Mouse (Mus musculus): Measurements from ENCODE around the gene Lap3. TPM values are rescaled to one million over a fixed set of nuclear protein-coding genes. Genes with fewer than 3 reads are reported as not detected.

The Lap3 gene
- polyA plus RNA-seq, 1 experiment from 2014 or later = 62.5 TPM

GRCm38 (mm10) chr5:45496042-45496441 is 2.9 kb downstream of the Lap3 start:
- Histone ChIP-seq H3K36me3 (peaks cover 20% of the 10 kb centered on the region; the same call in 1 of the 2 replicates), H3K4me1 (replicated peaks) (peaks cover 14% of the 10 kb centered on the region), H3K4me3 (no peak overlapping the region), H3K27me3 (peaks cover 9% of the 10 kb centered on the region; the same call in 1 of the 2 replicates), H3K9ac (no peak overlapping the region), H3K9me3 (replicated peaks) (no peaks in the 10 kb centered on the region), H3K4me2 (no peak overlapping the region), H3K27ac (no peak overlapping the region)
- no peak for ATAC-seq (replicated peaks; ENCODE audit: insufficient number of reproducible peaks, insufficient read depth, low FRiP score, low read depth)

DNA sequence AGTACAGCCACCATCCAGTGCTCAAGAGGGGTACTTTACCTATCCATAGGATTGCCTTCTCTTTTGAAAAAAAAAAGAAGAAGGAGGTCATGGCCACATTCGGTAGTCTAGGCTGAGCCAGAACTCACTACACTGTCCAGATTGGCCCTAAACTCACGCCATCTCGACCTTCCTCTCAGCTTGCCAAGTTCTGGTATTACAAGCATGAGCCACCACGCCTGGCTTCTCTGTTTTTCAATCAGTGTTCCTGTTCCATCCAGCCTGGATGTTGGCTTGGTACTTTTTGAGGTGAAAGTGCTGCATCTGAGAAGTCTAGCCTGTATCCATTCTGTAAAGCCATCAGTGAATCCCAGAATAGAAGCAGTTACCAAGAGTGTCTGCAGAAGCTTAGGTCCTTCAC is 3.3 kb downstream of the Lap3 start:
- Histone ChIP-seq H3K27me3 (peaks cover 5% of the 10 kb centered on the region; the same call in 1 of the 2 replicates), H3K9me3 (replicated peaks) (no peaks in the 10 kb centered on the region), H3K4me3 (no peak overlapping the region), H3K4me2 (no peak overlapping the region), H3K4me1 (replicated peaks) (peaks cover 14% of the 10 kb centered on the region), H3K36me3 (peaks cover 22% of the 10 kb centered on the region; the same call in 1 of the 2 replicates), H3K27ac (no peak overlapping the region), H3K9ac (no peak overlapping the region)
- WGBS = 83% methylated on average over 4 of the region's 4 CpGs
- ATAC-seq (replicated peaks; ENCODE audit: insufficient number of reproducible peaks, insufficient read depth, low FRiP score, low read depth) = no peak

- Histone ChIP-seq H3K9me3 (replicated peaks) (no peaks in the 10 kb centered on the region), H3K36me3 (peaks cover 25% of the 10 kb centered on the region; the same call in 1 of the 2 replicates), H3K4me2 (no peak overlapping the region), H3K9ac (no peak overlapping the region), H3K27ac (no peak overlapping the region), H3K4me1 (replicated peaks) (peaks cover 14% of the 10 kb centered on the region), H3K4me3 (no peak overlapping the region), H3K27me3 (no peaks in the 10 kb centered on the region)
- no peak for ATAC-seq (replicated peaks; ENCODE audit: insufficient number of reproducible peaks, insufficient read depth, low FRiP score, low read depth)
- 78% methylated on average over 12 of the region's 12 CpGs for WGBS
Measured at GRCm38 (mm10) chr5:45496930-45497550, 3.9 kb downstream of the Lap3 start.

DNA sequence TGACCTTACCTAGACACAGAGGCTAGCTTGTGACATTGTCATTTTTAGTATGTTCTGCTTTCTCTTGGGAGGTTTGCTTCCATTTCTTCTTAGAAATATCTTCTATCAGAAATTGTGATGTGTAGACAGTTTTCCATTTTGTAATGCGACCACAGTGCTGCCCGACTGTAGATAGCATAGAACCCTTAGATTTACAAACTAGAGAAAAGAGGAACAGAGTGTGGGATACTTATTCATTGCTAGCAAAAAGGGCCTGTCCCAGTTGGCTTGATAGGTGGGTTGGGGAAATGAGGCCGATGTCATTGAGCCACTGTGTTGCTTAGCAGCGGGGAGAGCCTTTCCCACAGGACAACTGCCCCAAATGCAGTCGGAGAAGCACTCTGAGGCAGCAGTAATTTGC is 4.4 kb downstream of the Lap3 start:
- ATAC-seq (replicated peaks; ENCODE audit: insufficient number of reproducible peaks, insufficient read depth, low FRiP score, low read depth) = no peak
- Histone ChIP-seq H3K9ac (no peak overlapping the region), H3K27me3 (no peaks in the 10 kb centered on the region), H3K4me2 (no peak overlapping the region), H3K36me3 (peaks cover 31% of the 10 kb centered on the region), H3K9me3 (replicated peaks) (no peaks in the 10 kb centered on the region), H3K4me1 (replicated peaks) (peaks cover 13% of the 10 kb centered on the region), H3K27ac (no peak overlapping the region), H3K4me3 (no peak overlapping the region)
- WGBS = 83% methylated on average over 5 of the region's 5 CpGs

DNA sequence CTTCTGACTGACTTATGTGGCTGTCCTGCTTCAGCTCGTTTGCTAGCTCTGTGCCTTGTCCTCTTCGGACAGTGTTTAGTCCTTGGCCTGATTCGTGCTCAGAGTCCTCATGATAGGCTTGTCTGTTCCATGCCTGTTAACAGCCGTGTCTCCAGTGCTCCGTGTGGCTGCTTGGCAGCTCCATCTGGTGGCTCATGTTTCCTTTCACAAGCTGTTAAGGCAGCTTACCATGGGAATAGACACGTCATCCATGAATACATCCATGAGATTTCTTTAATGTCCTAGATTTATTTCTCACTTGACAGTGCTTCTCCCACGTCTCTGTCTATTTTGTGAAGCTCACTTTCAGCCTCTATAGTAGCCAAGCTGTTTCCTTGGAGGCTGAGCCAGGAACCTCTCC is 16.9 kb downstream of the Lap3 start:
- H3K36me3 ChIP-seq = peaks cover 61% of the 10 kb centered on the region
- H3K9me3 ChIP-seq (replicated peaks) = no peaks in the 10 kb centered on the region
- no peaks in the 10 kb centered on the region for H3K27me3 ChIP-seq
- WGBS = 79% methylated on average over 7 of the region's 7 CpGs
- H3K4me1 ChIP-seq (replicated peaks) = no peaks in the 10 kb centered on the region
- no peak overlapping the region for H3K4me3 ChIP-seq
- H3K4me2 ChIP-seq = no peak overlapping the region
- H3K9ac ChIP-seq = no peak overlapping the region
- no peak overlapping the region for H3K27ac ChIP-seq
- no peak for ATAC-seq (replicated peaks; ENCODE audit: insufficient number of reproducible peaks, insufficient read depth, low FRiP score, low read depth)

- Histone ChIP-seq H3K9me3 (replicated peaks) (no peaks in the 10 kb centered on the region), H3K9ac (no peak overlapping the region), H3K27ac (no peak overlapping the region), H3K27me3 (no peaks in the 10 kb centered on the region), H3K4me2 (no peak overlapping the region), H3K4me3 (no peak overlapping the region), H3K4me1 (replicated peaks) (no peaks in the 10 kb centered on the region), H3K36me3 (peaks cover 39% of the 10 kb centered on the region)
- 84% methylated on average over 6 of the region's 6 CpGs for WGBS
- ATAC-seq (replicated peaks; ENCODE audit: insufficient number of reproducible peaks, insufficient read depth, low FRiP score, low read depth) = no peak
Measured at GRCm38 (mm10) chr5:45512908-45513307, 19.7 kb downstream of the Lap3 start.

DNA sequence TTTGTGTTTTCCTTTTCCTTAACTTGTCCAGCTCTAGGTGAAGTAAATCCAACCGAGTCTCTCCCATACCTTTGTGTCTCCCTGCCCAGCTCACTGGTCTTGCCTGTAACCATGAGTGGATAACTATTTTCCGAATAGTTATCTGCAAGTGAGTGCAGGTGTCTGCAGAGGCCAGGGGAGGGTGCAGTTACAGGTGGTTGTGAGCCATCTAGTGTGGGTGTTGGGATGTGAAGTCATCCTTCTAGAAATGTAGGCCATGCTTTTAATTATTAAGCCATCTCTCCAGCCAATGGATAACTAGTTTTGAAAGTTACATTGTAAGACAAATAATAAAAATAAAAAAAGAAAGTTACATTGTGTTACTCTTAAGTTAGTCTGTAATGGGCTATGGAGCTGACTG is 20.3 kb downstream of the Lap3 start:
- no peaks in the 10 kb centered on the region for H3K9me3 ChIP-seq (replicated peaks)
- H3K27ac ChIP-seq = no peak overlapping the region
- H3K4me3 ChIP-seq = no peak overlapping the region
- no peak overlapping the region for H3K9ac ChIP-seq
- H3K4me1 ChIP-seq (replicated peaks) = no peaks in the 10 kb centered on the region
- H3K27me3 ChIP-seq = no peaks in the 10 kb centered on the region
- no peak overlapping the region for H3K4me2 ChIP-seq
- 86% methylated on average over 2 of the region's 2 CpGs for WGBS
- H3K36me3 ChIP-seq = peaks cover 39% of the 10 kb centered on the region
- no peak for ATAC-seq (replicated peaks; ENCODE audit: insufficient number of reproducible peaks, insufficient read depth, low FRiP score, low read depth)

DNA sequence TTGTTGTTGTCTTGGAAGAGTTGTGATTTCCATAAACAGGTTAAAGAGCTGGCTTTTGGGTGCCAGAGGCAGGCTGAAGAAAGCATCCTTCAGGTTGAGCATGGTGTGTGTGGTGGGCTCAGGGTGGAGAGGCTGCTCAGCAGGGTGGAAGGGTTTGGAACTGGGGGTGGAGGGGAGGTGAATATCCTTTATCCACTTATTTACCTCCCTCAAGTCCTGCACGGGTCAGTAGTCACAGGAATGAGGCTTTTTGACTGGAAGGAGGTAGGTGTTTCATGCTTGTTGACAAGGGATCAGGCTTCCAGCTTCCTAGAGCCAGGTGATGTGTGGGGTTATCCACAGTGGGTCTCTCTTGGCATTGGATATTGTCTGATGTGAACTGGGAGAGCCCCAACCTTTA is 21.4 kb downstream of the Lap3 start:
- no peak overlapping the region for H3K4me3 ChIP-seq
- H3K27ac ChIP-seq = no peak overlapping the region
- no peaks in the 10 kb centered on the region for H3K9me3 ChIP-seq (replicated peaks)
- H3K27me3 ChIP-seq = no peaks in the 10 kb centered on the region
- ATAC-seq (replicated peaks; ENCODE audit: insufficient number of reproducible peaks, insufficient read depth, low FRiP score, low read depth) = no peak
- H3K4me2 ChIP-seq = no peak overlapping the region
- peaks cover 31% of the 10 kb centered on the region for H3K36me3 ChIP-seq
- WGBS = 81% methylated on average over 1 of the region's 1 CpGs
- H3K9ac ChIP-seq = no peak overlapping the region
- H3K4me1 ChIP-seq (replicated peaks) = peaks cover 1% of the 10 kb centered on the region; the same call in 1 of the 2 replicates

- Histone ChIP-seq H3K9me3 (replicated peaks) (no peaks in the 10 kb centered on the region), H3K27ac (no peak overlapping the region), H3K4me2 (no peak overlapping the region), H3K36me3 (peaks cover 24% of the 10 kb centered on the region), H3K27me3 (no peaks in the 10 kb centered on the region), H3K9ac (no peak overlapping the region), H3K4me1 (replicated peaks) (peaks cover 4% of the 10 kb centered on the region), H3K4me3 (no peak overlapping the region)
- ATAC-seq (replicated peaks; ENCODE audit: insufficient number of reproducible peaks, insufficient read depth, low FRiP score, low read depth) = no peak
- WGBS = 87% methylated on average over 10 of the region's 10 CpGs
Measured at GRCm38 (mm10) chr5:45515151-45515743, 22.1 kb downstream of the Lap3 start.

DNA sequence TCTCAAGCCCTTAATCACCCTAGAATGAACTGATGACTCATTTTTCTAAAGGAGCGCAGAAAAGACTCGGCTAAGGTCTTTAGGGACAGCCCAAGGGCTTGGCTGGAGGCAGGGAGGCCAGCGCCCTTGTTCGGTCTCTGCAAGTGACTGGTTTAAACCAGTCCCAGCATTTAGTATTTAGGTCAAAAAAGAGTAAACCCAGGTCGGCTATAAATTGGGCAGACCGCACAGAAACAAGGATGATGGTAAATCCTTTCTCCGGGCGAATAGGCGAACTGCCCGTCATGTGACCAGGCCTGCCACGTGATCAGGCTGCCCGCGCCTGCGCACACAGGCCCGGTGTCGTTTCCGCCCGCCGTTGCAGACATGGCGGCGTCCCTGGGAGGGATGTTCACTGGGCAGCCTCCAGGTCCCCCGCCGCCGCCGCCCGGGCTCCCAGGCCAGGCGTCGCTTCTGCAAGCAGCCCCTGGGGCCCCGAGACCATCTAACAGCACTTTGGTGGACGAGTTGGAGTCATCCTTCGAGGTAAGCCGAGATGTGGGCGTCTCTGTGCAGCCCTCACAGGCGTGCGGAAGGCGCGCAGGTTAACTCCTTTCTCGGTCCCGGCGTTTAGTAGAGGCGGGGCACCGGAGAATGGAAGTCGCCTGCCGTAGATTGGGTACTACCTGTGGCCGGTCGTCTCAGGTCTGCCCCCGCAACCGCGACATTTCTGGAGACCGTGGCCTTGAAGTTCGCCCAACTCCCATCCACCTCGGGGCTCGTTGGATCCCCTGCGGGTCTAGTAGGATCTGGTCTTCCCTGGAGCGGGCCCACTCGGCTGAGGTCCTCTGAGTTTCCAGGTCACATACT is 27.0 kb downstream of the Lap3 start, which contains the start of gene Med28:
Med28 (plus strand) TSS at position 270 of the 849 bp plus-strand sequence.
- no peaks in the 10 kb centered on the region for H3K27me3 ChIP-seq
- H3K4me3 ChIP-seq = peak within 1 kb of the TSS; percentile 75
- H3K4me1 ChIP-seq (replicated peaks) = peaks cover 20% of the 10 kb centered on the region
- 2% methylated on average over 56 of the region's 56 CpGs for WGBS
- H3K4me2 ChIP-seq = peak within 1 kb of the TSS; percentile 92
- H3K9ac ChIP-seq = peak within 1 kb of the TSS; percentile 95
- peak within 1 kb of the TSS; percentile 46 for H3K27ac ChIP-seq
- ATAC-seq (replicated peaks; ENCODE audit: insufficient number of reproducible peaks, insufficient read depth, low FRiP score, low read depth) = peak; percentile 93
- no peaks in the 10 kb centered on the region for H3K9me3 ChIP-seq (replicated peaks)
- H3K36me3 ChIP-seq = peaks cover 17% of the 10 kb centered on the region

DNA sequence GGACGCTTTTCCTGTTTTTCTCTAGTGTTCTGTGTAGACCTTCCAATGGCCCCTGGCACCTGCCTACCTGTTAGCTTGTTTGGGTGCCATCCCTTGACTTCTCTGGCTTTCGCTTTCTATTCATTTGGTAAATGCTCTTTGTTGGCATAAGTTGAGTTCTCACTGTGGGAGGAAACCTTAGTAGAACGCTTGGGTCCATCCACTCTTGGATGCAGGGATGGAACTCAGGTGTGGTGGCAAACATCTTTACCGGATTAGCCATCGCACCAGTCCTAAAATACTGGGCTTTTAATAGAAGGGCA is 27.6 kb downstream of the Lap3 start:
- ATAC-seq (replicated peaks; ENCODE audit: insufficient number of reproducible peaks, insufficient read depth, low FRiP score, low read depth) = no peak
- WGBS = 5% methylated on average over 5 of the region's 5 CpGs
- H3K27me3 ChIP-seq = no peaks in the 10 kb centered on the region
- peaks cover 20% of the 10 kb centered on the region for H3K4me1 ChIP-seq (replicated peaks)
- peak overlapping the region; percentile 92 for H3K4me2 ChIP-seq
- H3K9ac ChIP-seq = peak overlapping the region; percentile 95
- no peak overlapping the region for H3K27ac ChIP-seq
- H3K9me3 ChIP-seq (replicated peaks) = no peaks in the 10 kb centered on the region
- peak overlapping the region; percentile 75 for H3K4me3 ChIP-seq
- H3K36me3 ChIP-seq = peaks cover 23% of the 10 kb centered on the region

Data from heart, embryonic 15.5 days (tissue).